Mouse (Mus musculus): ENCODE results near the gene Ung. TPM values are rescaled to one million over a fixed set of nuclear protein-coding genes. Genes with fewer than 3 reads are reported as not detected.

The Ung gene
- total and polyA plus RNA-seq, 2 experiments from 2014 or later, result 6.7 to 9.1 TPM

GRCm38 (mm10) chr5:114173458-114173857 lies 43.3 kb downstream of the Ung start:
- no peak overlapping the region for H3K9ac ChIP-seq
- no peak overlapping the region for H3K4me2 ChIP-seq (ENCODE audit: low read depth)
- H3K36me3 ChIP-seq (ENCODE audit: insufficient read depth), result no peaks in the 10 kb centered on the region
- no peak overlapping the region for H3K4me3 ChIP-seq (ENCODE audit: low read depth, low read length)
- no peaks in the 10 kb centered on the region for H3K9me3 ChIP-seq (ENCODE audit: low read length)
- DNase-seq (no peak), ATAC-seq (no peak)
- H3K27ac ChIP-seq (ENCODE audit: low read depth, low read length), result no peak overlapping the region
- TF ChIP-seq CTCF (IDR thresholded peaks at IDR 0.05; ENCODE audit: low read depth), result peak; percentile 12; the same call in 1 of the 2 replicates
- 76% methylated on average over 7 of the region's 7 CpGs for WGBS
- H3K27me3 ChIP-seq (ENCODE audit: insufficient read depth, low read length), result peaks cover 16% of the 10 kb centered on the region
- no peaks in the 10 kb centered on the region for H3K4me1 ChIP-seq (ENCODE audit: insufficient read depth)

GRCm38 (mm10) chr5:114173877-114174581 lies 43.8 kb downstream of the Ung start:
- ATAC-seq (no peak), DNase-seq (no peak)
- Histone ChIP-seq H3K36me3 (ENCODE audit: insufficient read depth) (no peaks in the 10 kb centered on the region), H3K27me3 (ENCODE audit: insufficient read depth, low read length) (peaks cover 16% of the 10 kb centered on the region), H3K9ac (no peak overlapping the region), H3K4me1 (ENCODE audit: insufficient read depth) (no peaks in the 10 kb centered on the region), H3K9me3 (ENCODE audit: low read length) (no peaks in the 10 kb centered on the region), H3K4me2 (ENCODE audit: low read depth) (no peak overlapping the region), H3K27ac (ENCODE audit: low read depth, low read length) (no peak overlapping the region), H3K4me3 (ENCODE audit: low read depth, low read length) (no peak overlapping the region)
- TF ChIP-seq CTCF (IDR thresholded peaks at IDR 0.05; ENCODE audit: low read depth), result no peak
- 31% methylated on average over 15 of the region's 16 CpGs for WGBS

- Histone ChIP-seq H3K4me3 (ENCODE audit: low read depth, low read length) (no peak overlapping the region), H3K9ac (no peak overlapping the region), H3K36me3 (ENCODE audit: insufficient read depth) (no peaks in the 10 kb centered on the region), H3K4me1 (ENCODE audit: insufficient read depth) (no peaks in the 10 kb centered on the region), H3K27me3 (ENCODE audit: insufficient read depth, low read length) (peaks cover 16% of the 10 kb centered on the region), H3K27ac (ENCODE audit: low read depth, low read length) (no peak overlapping the region), H3K4me2 (ENCODE audit: low read depth) (no peak overlapping the region), H3K9me3 (ENCODE audit: low read length) (no peaks in the 10 kb centered on the region)
- ATAC-seq (no peak), DNase-seq (peak; percentile 28)
- peak; percentile 40; the same call in 1 of the 2 replicates for TF ChIP-seq CTCF (IDR thresholded peaks at IDR 0.05; ENCODE audit: low read depth)
- WGBS, result 12% methylated on average over 16 of the region's 16 CpGs
These were observed 44.5 kb downstream of the Ung start for GRCm38 (mm10) chr5:114174639-114175038.

- H3K4me3 ChIP-seq (ENCODE audit: low read depth, low read length), result peak overlapping the region; percentile 26
- H3K36me3 ChIP-seq (ENCODE audit: insufficient read depth), result no peaks in the 10 kb centered on the region
- peak; percentile 87 for ATAC-seq
- no peak overlapping the region for H3K27ac ChIP-seq (ENCODE audit: low read depth, low read length)
- no peak for TF ChIP-seq CTCF (IDR thresholded peaks at IDR 0.05; ENCODE audit: low read depth)
- H3K9ac ChIP-seq, result peak overlapping the region; percentile 25; the same call in 1 of the 2 replicates
- no peaks in the 10 kb centered on the region for H3K9me3 ChIP-seq (ENCODE audit: low read length)
- peak overlapping the region; percentile 47 for H3K4me2 ChIP-seq (ENCODE audit: low read depth)
- peak; percentile 40 for DNase-seq
- H3K27me3 ChIP-seq (ENCODE audit: insufficient read depth, low read length), result peaks cover 16% of the 10 kb centered on the region
- no peaks in the 10 kb centered on the region for H3K4me1 ChIP-seq (ENCODE audit: insufficient read depth)
- under 1% methylated on average over 26 of the region's 26 CpGs for WGBS
These were observed 45.5 kb downstream of the Ung start for GRCm38 (mm10) chr5:114175596-114176171.

- no peak for DNase-seq
- H3K4me3 ChIP-seq (ENCODE audit: low read depth, low read length), result no peak overlapping the region
- WGBS, result 60% methylated on average over 8 of the region's 8 CpGs
- no peak overlapping the region; the same call in 1 of the 2 replicates for H3K4me2 ChIP-seq (ENCODE audit: low read depth)
- no peaks in the 10 kb centered on the region for H3K4me1 ChIP-seq (ENCODE audit: insufficient read depth)
- no peaks in the 10 kb centered on the region for H3K36me3 ChIP-seq (ENCODE audit: insufficient read depth)
- no peak overlapping the region for H3K27ac ChIP-seq (ENCODE audit: low read depth, low read length)
- H3K9ac ChIP-seq, result no peak overlapping the region
- ATAC-seq, result no peak
- TF ChIP-seq CTCF (IDR thresholded peaks at IDR 0.05; ENCODE audit: low read depth), result no peak
- peaks cover 16% of the 10 kb centered on the region for H3K27me3 ChIP-seq (ENCODE audit: insufficient read depth, low read length)
- H3K9me3 ChIP-seq (ENCODE audit: low read length), result no peaks in the 10 kb centered on the region
These were observed 46.6 kb downstream of the Ung start for GRCm38 (mm10) chr5:114176548-114177400.

- 82% methylated on average over 4 of the region's 4 CpGs for WGBS
- H3K4me1 ChIP-seq (ENCODE audit: insufficient read depth), result no peaks in the 10 kb centered on the region
- H3K27me3 ChIP-seq (ENCODE audit: insufficient read depth, low read length), result peaks cover 16% of the 10 kb centered on the region
- DNase-seq, result no peak
- no peak overlapping the region for H3K4me2 ChIP-seq (ENCODE audit: low read depth)
- H3K36me3 ChIP-seq (ENCODE audit: insufficient read depth), result no peaks in the 10 kb centered on the region
- H3K4me3 ChIP-seq (ENCODE audit: low read depth, low read length), result no peak overlapping the region
- no peak overlapping the region for H3K9ac ChIP-seq
- no peak overlapping the region for H3K27ac ChIP-seq (ENCODE audit: low read depth, low read length)
- no peak for ATAC-seq
- TF ChIP-seq CTCF (IDR thresholded peaks at IDR 0.05; ENCODE audit: low read depth), result 0 out of 2 replicates have a peak, but pooled peaks have one; percentile 4
- no peaks in the 10 kb centered on the region for H3K9me3 ChIP-seq (ENCODE audit: low read length)
These were observed 48.0 kb downstream of the Ung start for GRCm38 (mm10) chr5:114177966-114178719.
